Mouse (Mus musculus) MEL (cell line): ENCODE results near the gene Gm10563.

ENCODE experiments used
- E2F4 ChIP-seq: IDR thresholded peaks from 2 replicates; pipeline ENCODE4 v1.6.1; 2011; ENCODE audit warnings: low read depth, low read length, improper control_type of control experiment, borderline replicate concordance
- USF2 ChIP-seq, 2 experiments: IDR thresholded peaks; 2 replicates each; pipeline ENCODE4 v1.6.1; 2011 to 2012; ENCODE audit warnings: improper control_type of control experiment in 2 of 2, low read length in 2 of 2, borderline replicate concordance in 1 of 2, inconsistent platforms in 1 of 2, low read depth in 1 of 2, mild to moderate bottlenecking in 1 of 2; ENCODE audit not compliant: insufficient read depth in 1 of 2

GRCm38 (mm10) chr4:155694482-155695401 lies 49.5 kb upstream of the Gm10563 start:
- no peak for TF ChIP-seq USF2 (IDR thresholded peaks at IDR 0.05; ENCODE audit: borderline replicate concordance in 1 of 2, insufficient read depth in 1 of 2, low read depth in 1 of 2, low read length in 2 of 2)
- TF ChIP-seq E2F4, result no peak
